Mouse (Mus musculus): ENCODE measurements around the gene Tmem189. TPM values are rescaled to one million over a fixed set of nuclear protein-coding genes. Genes with fewer than 3 reads are reported as not detected.
"Not testable (repeated sequence)": the region's sequence is repeated elsewhere in the genome, so short reads cannot be mapped to it uniquely, and the experiment has no call there.

Gene Tmem189
- polyA plus RNA-seq, 1 experiment from 2014 or later: 34.5 TPM

DNA sequence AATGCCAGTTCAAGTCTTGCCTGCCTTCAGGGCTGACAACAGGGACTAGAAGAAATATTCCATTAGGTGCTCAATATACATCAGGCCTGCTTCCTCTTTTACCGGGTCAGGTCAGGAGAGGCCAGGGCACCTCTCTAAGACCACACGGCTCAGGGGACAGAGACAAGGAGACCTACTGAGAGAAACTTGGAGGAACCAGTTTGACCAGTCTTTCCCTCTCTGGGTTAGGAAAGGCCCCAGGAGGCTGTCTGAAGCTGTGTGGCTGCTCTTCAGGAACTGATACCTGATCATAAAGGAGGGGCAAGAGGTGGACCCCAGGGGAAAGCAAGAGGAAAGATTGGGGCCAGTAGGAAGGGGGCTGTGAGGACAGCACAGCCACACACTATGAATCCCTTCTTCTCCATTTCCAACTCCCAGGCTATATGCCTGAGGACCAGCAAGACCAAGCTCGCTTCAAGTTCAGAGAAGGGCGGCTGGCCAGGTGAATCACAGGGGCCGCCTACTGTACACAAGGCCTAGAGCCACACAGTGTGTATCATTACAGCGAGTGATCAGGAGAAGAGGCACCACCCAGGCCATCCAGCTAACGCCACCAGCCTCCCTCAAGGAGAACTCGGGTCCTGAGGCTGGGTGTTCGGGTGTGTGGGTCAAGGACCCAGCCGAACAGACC is 30.3 kb downstream of the Tmem189 start:
- H3K9me3 ChIP-seq: no peaks in the 10 kb centered on the region
- ATAC-seq (ENCODE audit: low FRiP score): no peak
- no peak overlapping the region for H3K4me3 ChIP-seq (replicated peaks)
- H3K4me1 ChIP-seq: peaks cover 28% of the 10 kb centered on the region
- no peak overlapping the region for H3K27ac ChIP-seq
- H3K36me3 ChIP-seq (replicated peaks): 0 out of 2 replicates have a peak, but pooled peaks cover 6% of the 10 kb centered on the region
- WGBS: 76% methylated on average over 10 of the region's 10 CpGs
- H3K9ac ChIP-seq: no peak overlapping the region
- H3K27me3 ChIP-seq: peaks cover 15% of the 10 kb centered on the region
- H3K4me2 ChIP-seq: peak overlapping the region; percentile 91

DNA sequence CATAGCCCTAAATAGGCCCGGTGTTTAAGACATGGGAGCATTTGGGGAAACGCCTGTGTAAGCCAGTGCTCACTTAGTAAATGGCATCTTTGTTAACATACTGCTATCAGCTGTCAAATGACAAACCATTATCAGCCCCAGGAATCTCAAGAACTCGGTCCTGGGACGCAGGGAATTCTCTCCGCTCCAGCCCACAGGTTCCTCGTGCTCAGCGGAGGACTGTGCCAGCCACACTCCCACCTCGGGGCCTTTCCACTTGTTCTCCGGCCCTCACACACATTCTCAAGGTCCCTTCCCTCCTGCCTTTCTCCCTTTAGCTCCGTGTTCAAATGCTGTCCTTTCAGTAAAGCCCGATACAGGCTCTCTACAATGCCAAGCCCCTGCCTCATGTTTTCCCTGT is 30.9 kb downstream of the Tmem189 start:
- 89% methylated on average over 11 of the region's 11 CpGs for WGBS
- no peak overlapping the region for H3K9ac ChIP-seq

GRCm38 (mm10) chr2:167657973-167658372 is 31.6 kb downstream of the Tmem189 start:
- peaks cover 28% of the 10 kb centered on the region for H3K4me1 ChIP-seq
- H3K4me2 ChIP-seq: no peak overlapping the region
- H3K4me3 ChIP-seq (replicated peaks): no peak overlapping the region
- H3K36me3 ChIP-seq (replicated peaks): peaks cover 19% of the 10 kb centered on the region; the same call in 1 of the 2 replicates
- 89% methylated on average over 4 of the region's 4 CpGs for WGBS
- H3K27me3 ChIP-seq: peaks cover 11% of the 10 kb centered on the region
- no peak overlapping the region for H3K27ac ChIP-seq
- ATAC-seq (ENCODE audit: low FRiP score): no peak
- no peak overlapping the region for H3K9ac ChIP-seq
- H3K9me3 ChIP-seq: no peaks in the 10 kb centered on the region

More for the DNA sequence above, 30.9 kb downstream of the Tmem189 start:
- ATAC-seq (ENCODE audit: low FRiP score): no peak
- peaks cover 15% of the 10 kb centered on the region for H3K27me3 ChIP-seq
- no peaks in the 10 kb centered on the region for H3K9me3 ChIP-seq
- H3K4me1 ChIP-seq: peaks cover 28% of the 10 kb centered on the region
- H3K4me3 ChIP-seq (replicated peaks): no peak overlapping the region
- no peak overlapping the region for H3K27ac ChIP-seq
- H3K4me2 ChIP-seq: 0 out of 2 replicates have a peak overlapping the region, but pooled peaks have one; percentile 91
- H3K36me3 ChIP-seq (replicated peaks): peaks cover 12% of the 10 kb centered on the region; the same call in 1 of the 2 replicates

DNA sequence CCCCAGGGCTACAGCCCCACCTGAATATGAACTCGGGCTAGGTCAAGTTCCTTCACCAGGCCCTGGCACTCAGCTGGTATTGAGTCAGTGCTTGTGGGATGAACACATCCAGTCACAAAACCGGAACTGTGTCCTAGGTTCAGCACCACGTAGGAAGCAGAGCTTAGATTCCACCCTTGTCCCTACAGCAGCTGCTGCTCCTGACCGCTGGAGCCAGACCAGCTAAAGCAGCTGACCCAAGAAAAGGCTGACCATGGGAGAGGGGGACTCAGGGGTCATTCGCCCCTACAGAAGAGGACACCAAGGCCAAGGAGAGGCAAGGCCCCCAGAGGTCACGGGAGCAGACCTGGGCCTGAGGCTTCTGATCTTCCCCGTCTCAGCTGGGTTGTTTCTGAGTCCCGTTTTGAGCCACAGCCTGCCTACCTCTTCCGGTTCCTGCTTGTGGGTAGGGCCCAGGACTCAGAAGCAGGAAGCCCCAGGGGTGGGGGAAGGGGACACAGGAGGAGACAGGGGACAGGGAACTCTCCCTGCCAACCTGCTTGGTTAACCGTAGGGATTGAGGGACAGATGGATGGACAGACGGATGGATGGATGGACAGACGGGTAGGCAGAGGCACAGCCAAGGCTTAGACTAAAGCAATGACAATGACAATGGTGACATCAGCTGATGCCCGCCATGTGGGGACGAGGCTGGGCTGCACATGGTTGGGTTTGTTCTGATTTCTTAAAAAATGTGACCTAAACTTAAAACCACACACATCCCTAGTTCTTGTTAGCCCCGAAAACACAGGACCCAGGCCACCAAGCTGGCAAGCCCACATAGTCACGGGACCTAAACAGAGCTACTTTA is 32.8 kb downstream of the Tmem189 start:
- no peaks in the 10 kb centered on the region for H3K9me3 ChIP-seq
- no peak overlapping the region for H3K4me3 ChIP-seq (replicated peaks)
- WGBS: 87% methylated on average over 16 of the region's 16 CpGs
- peaks cover 24% of the 10 kb centered on the region for H3K4me1 ChIP-seq
- peaks cover 27% of the 10 kb centered on the region for H3K36me3 ChIP-seq (replicated peaks)
- no peak overlapping the region for H3K9ac ChIP-seq
- no peak for ATAC-seq (ENCODE audit: low FRiP score)
- H3K27me3 ChIP-seq: peaks cover under 1% of the 10 kb centered on the region; the same call in 1 of the 2 replicates
- no peak overlapping the region for H3K27ac ChIP-seq
- no peak overlapping the region for H3K4me2 ChIP-seq

DNA sequence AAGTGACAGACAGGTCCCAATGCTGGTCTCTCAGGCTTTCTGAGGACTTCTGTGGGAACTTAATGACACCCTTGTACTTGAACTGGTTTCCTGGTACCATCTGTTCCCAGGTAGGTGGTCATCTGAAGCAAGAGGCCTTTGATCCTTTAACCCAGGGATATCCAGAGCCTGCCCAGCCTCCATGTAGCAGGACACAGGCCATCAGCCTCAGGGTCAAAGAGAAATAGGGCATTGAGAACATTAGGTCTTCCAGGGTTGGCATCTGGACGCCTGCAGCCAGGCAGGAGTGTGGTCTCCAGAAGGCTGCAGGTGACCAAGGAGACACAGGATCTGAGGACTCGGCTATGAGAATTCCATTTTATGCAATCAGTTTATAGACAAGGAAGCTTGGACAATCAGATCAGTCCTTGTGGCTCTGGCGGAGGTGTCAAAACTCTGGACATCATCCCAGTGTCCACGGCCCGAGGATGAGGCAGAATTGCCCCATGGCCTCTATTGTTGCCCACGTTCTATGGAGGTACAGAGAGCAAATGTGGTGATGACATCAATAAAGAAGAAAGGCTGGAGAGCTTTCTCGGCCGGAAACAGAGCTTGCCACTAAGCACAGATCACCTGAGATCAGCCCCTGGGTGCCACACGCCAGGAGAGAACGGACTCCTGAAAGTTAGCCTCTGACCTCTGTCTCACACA is 34.6 kb downstream of the Tmem189 start:
- Histone ChIP-seq H3K9ac (no peak overlapping the region), H3K27ac (no peak overlapping the region), H3K4me1 (peaks cover 14% of the 10 kb centered on the region), H3K36me3 (replicated peaks) (peaks cover 37% of the 10 kb centered on the region), H3K27me3 (no peaks in the 10 kb centered on the region), H3K4me3 (replicated peaks) (no peak overlapping the region), H3K4me2 (no peak overlapping the region), H3K9me3 (no peaks in the 10 kb centered on the region)
- no peak for ATAC-seq (ENCODE audit: low FRiP score)
- 87% methylated on average over 10 of the region's 10 CpGs for WGBS

GRCm38 (mm10) chr2:167652694-167653093 is 36.9 kb downstream of the Tmem189 start:
- H3K27me3 ChIP-seq: no peaks in the 10 kb centered on the region
- no peak for ATAC-seq (ENCODE audit: low FRiP score)
- no peak overlapping the region for H3K9ac ChIP-seq
- no peaks in the 10 kb centered on the region for H3K9me3 ChIP-seq
- no peak overlapping the region for H3K27ac ChIP-seq
- H3K4me1 ChIP-seq: no peaks in the 10 kb centered on the region
- no peak overlapping the region for H3K4me3 ChIP-seq (replicated peaks)
- peaks cover 45% of the 10 kb centered on the region for H3K36me3 ChIP-seq (replicated peaks)
- WGBS: 86% methylated on average over 7 of the region's 7 CpGs
- no peak overlapping the region for H3K4me2 ChIP-seq

- peaks cover 47% of the 10 kb centered on the region for H3K36me3 ChIP-seq (replicated peaks)
Observed at GRCm38 (mm10) chr2:167651622-167652021, 38.0 kb downstream of the Tmem189 start.

DNA sequence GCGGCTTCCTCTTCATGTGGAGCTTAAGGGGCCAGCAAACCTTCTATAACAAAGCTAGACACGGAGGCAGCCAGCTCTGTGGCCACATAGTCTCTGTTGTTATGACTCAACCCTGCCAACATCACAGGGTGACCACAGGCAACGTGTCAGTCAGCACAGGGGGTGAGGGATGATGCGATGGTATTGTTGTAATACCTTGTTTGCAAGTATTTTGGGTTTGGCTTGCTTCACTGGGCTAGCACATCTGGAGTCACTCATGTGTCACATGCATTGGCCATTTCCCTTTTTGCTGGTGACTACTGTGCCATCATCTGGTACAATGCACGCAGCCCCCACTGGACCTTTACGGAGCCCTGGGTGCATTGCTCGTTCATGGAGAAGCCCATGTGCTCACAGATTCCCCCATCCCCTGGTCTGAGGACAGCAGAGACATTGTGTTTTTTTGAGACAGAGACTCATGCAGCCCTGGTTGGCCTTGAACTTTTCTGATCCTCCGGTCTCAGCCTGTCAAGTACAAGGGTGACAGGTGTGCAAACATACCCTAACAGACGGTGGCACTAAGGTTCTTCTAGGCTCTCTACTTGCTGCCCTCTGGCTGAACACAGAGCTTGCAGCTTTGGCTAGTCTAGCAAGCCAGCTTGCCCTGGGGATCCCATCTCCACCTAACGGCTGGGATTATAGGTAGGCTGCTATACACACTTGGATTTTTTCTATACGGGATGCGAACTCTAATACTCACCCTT is 40.2 kb downstream of the Tmem189 start:
- Histone ChIP-seq H3K27me3 (no peaks in the 10 kb centered on the region), H3K9ac (no peak overlapping the region), H3K9me3 (no peaks in the 10 kb centered on the region), H3K27ac (no peak overlapping the region), H3K4me3 (replicated peaks) (no peak overlapping the region), H3K4me2 (no peak overlapping the region), H3K4me1 (no peaks in the 10 kb centered on the region), H3K36me3 (replicated peaks) (peaks cover 64% of the 10 kb centered on the region)
- WGBS: 90% methylated on average over 12 of the region's 12 CpGs
- no peak for ATAC-seq (ENCODE audit: low FRiP score)

More at GRCm38 (mm10) chr2:167651622-167652021, 38.0 kb downstream of the Tmem189 start:
- no peak for ATAC-seq (ENCODE audit: low FRiP score)
- H3K27me3 ChIP-seq: no peaks in the 10 kb centered on the region
- no peak overlapping the region for H3K4me3 ChIP-seq (replicated peaks)
- H3K4me2 ChIP-seq: no peak overlapping the region
- no peak overlapping the region for H3K27ac ChIP-seq
- 90% methylated on average over 9 of the region's 9 CpGs for WGBS
- H3K4me1 ChIP-seq: no peaks in the 10 kb centered on the region
- H3K9ac ChIP-seq: no peak overlapping the region
- no peaks in the 10 kb centered on the region for H3K9me3 ChIP-seq

- Histone ChIP-seq H3K36me3 (replicated peaks) (peaks cover 48% of the 10 kb centered on the region), H3K9ac (no peak overlapping the region), H3K4me2 (no peak overlapping the region), H3K4me1 (no peaks in the 10 kb centered on the region), H3K27me3 (no peaks in the 10 kb centered on the region), H3K27ac (no peak overlapping the region), H3K9me3 (no peaks in the 10 kb centered on the region), H3K4me3 (replicated peaks) (no peak overlapping the region)
- WGBS: 76% methylated on average over 4 of the region's 4 CpGs
- ATAC-seq (ENCODE audit: low FRiP score): no peak
Observed at GRCm38 (mm10) chr2:167646411-167646810, 43.2 kb downstream of the Tmem189 start.

- H3K4me3 ChIP-seq (replicated peaks); H3K4me1 ChIP-seq; H3K9me3 ChIP-seq; H3K27ac ChIP-seq; ATAC-seq (ENCODE audit: low FRiP score); H3K4me2 ChIP-seq; H3K27me3 ChIP-seq; H3K9ac ChIP-seq: not testable (repeated sequence)
- WGBS: 88% methylated on average over 13 of the region's 13 CpGs
- peaks cover 35% of the 10 kb centered on the region for H3K36me3 ChIP-seq (replicated peaks)
Observed at GRCm38 (mm10) chr2:167643356-167644052, 46.1 kb downstream of the Tmem189 start.

DNA sequence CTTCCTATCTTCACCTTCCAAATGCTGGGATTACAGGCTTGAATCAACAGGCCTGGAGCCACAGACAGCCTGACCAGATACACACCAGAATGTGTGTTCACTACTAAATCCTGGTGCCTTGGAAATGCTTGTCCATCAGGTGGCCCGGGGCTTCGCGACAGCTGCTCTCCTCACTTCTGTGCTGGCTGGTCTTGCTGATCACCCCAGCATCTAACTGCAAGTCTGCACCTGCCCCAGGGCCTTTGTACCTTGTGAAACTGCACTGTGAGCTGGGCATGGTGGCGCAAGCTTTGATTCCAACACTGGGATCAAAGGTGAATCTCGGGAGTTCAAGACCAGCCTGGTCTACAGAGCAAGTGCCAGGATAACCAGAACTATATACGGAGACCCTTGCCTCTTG is 47.5 kb downstream of the Tmem189 start:
- ATAC-seq (ENCODE audit: low FRiP score): no peak
- no peaks in the 10 kb centered on the region for H3K27me3 ChIP-seq
- no peak overlapping the region for H3K4me3 ChIP-seq (replicated peaks)
- H3K4me2 ChIP-seq: no peak overlapping the region
- no peak overlapping the region for H3K9ac ChIP-seq
- no peaks in the 10 kb centered on the region for H3K9me3 ChIP-seq
- WGBS: 91% methylated on average over 6 of the region's 6 CpGs
- no peaks in the 10 kb centered on the region for H3K4me1 ChIP-seq
- no peak overlapping the region for H3K27ac ChIP-seq
- peaks cover 29% of the 10 kb centered on the region for H3K36me3 ChIP-seq (replicated peaks)
